Mouse (Mus musculus) intestine, postnatal 0 days (tissue): ENCODE measurements around the gene Zfp260. TPM values are rescaled to one million over a fixed set of nuclear protein-coding genes. Genes with fewer than 3 reads are reported as not detected.

ENCODE experiments used
- ATAC-seq: fragments of 200-750 bp; cut with Nextera tagmentation; 2 replicates; pipeline ENCODE4 v1.8.0; 2017; ENCODE audit warnings: mild to moderate bottlenecking, moderate TSS enrichment, moderate library complexity
- H3K27ac ChIP-seq: fragments of 300-500 bp; sonication (generic); 2 replicates; pipeline ENCODE4 v1.5.1; 2014; ENCODE audit warnings: mild to moderate bottlenecking, low read depth, low read length, moderate library complexity
- H3K27me3 ChIP-seq: fragments of 300-500 bp; sonication (generic); replicated peaks from 2 replicates; pipeline ENCODE4 v1.6.1; 2014; ENCODE audit warnings: low read length, mixed read lengths; ENCODE audit not compliant: control insufficient read depth, insufficient read depth
- H3K36me3 ChIP-seq: fragments of 300-500 bp; sonication (generic); 2 replicates; pipeline ENCODE4 v1.6.1; 2014; ENCODE audit warnings: mild to moderate bottlenecking, moderate library complexity; ENCODE audit not compliant: control insufficient read depth, insufficient read depth
- H3K4me1 ChIP-seq: fragments of 300-500 bp; sonication (generic); replicated peaks from 2 replicates; pipeline ENCODE4 v1.6.1; 2014; ENCODE audit warnings: antibody characterized with exemption, low read length, mixed read lengths; ENCODE audit not compliant: control insufficient read depth, insufficient read depth
- H3K4me2 ChIP-seq: fragments of 300-500 bp; sonication (generic); replicated peaks from 2 replicates; pipeline ENCODE4 v1.6.1; 2014; ENCODE audit warnings: low read depth, mild to moderate bottlenecking, moderate library complexity
- H3K4me3 ChIP-seq: fragments of 300-500 bp; sonication (generic); 2 replicates; pipeline ENCODE4 v1.5.1; 2014; ENCODE audit warnings: low read depth, low read length
- H3K9ac ChIP-seq: fragments of 300-500 bp; sonication (generic); 2 replicates; pipeline ENCODE4 v1.6.1; 2014; ENCODE audit warnings: mild to moderate bottlenecking, low read depth, low read length
- H3K9me3 ChIP-seq: fragments of 300-500 bp; sonication (generic); 2 replicates; pipeline ENCODE4 v1.6.1; 2016; ENCODE audit warnings: mixed run types; ENCODE audit not compliant: control insufficient read depth
- CTCF ChIP-seq: sonication (generic); IDR thresholded peaks from 2 replicates; pipeline ENCODE4 v1.5.1; 2016; ENCODE audit warnings: low read depth, mild to moderate bottlenecking, control low read depth, antibody characterized with exemption, moderate library complexity
- WGBS: fragments of 180-500 bp; shearing (Covaris S2); extraction: QIAGEN DNeasy Blood & Tissue Kit; methylation state at CpG from one replicate; pipeline ENCODE4 v1.1.7; 2014; 5-methylcytosine and 5-hydroxymethylcytosine counted together
- polyA plus RNA-seq: library from polyadenylated mRNA; unstranded; fragments of >200 nt; fragmentation: Nextera tagmentation; extraction: Ambion mirVana; gene quantifications from 2 replicates; pipeline ENCODE4 v1.2.1, GENCODE M21; 2015

Gene Zfp260
- polyA plus RNA-seq, 1 experiment from 2014 or later = 34.3 TPM

- Histone ChIP-seq H3K9ac (no peak overlapping the region), H3K4me1 (no peaks in the 10 kb centered on the region), H3K4me3 (no peak overlapping the region), H3K4me2 (no peak overlapping the region), H3K9me3 (no peaks in the 10 kb centered on the region), H3K27me3 (no peaks in the 10 kb centered on the region), H3K27ac (no peak overlapping the region), H3K36me3 (peaks cover 18% of the 10 kb centered on the region; the same call in 1 of the 2 replicates)
- ATAC-seq = no peak
- peak; percentile 42; the same call in 1 of the 2 replicates for TF ChIP-seq CTCF
- 82% methylated on average over 5 of the region's 5 CpGs for WGBS
Measured at GRCm38 (mm10) chr7:30064622-30065021, 30.0 kb upstream of the Zfp260 start.

GRCm38 (mm10) chr7:30072146-30073028 is 22.2 kb upstream of the Zfp260 start, which contains the start of gene Zfp82:
Zfp82 (minus strand) TSS chr7:30072900.
- peak; percentile 81 for ATAC-seq
- Histone ChIP-seq H3K4me1 (no peaks in the 10 kb centered on the region), H3K4me2 (peak within 1 kb of the TSS; percentile 99), H3K9me3 (no peaks in the 10 kb centered on the region), H3K27ac (no peak within 1 kb of the TSS), H3K9ac (peak within 1 kb of the TSS; percentile 46), H3K36me3 (peaks cover 8% of the 10 kb centered on the region; the same call in 1 of the 2 replicates), H3K4me3 (peak within 1 kb of the TSS; percentile 71), H3K27me3 (no peaks in the 10 kb centered on the region)
- no peak for TF ChIP-seq CTCF
- WGBS = under 1% methylated on average over 50 of the region's 50 CpGs

GRCm38 (mm10) chr7:30086524-30086923 is 8.1 kb upstream of the Zfp260 start:
- Histone ChIP-seq H3K9ac (no peak overlapping the region), H3K4me3 (no peak overlapping the region), H3K27ac (no peak overlapping the region), H3K36me3 (peaks cover 11% of the 10 kb centered on the region; the same call in 1 of the 2 replicates), H3K27me3 (no peaks in the 10 kb centered on the region), H3K9me3 (no peaks in the 10 kb centered on the region), H3K4me2 (no peak overlapping the region), H3K4me1 (no peaks in the 10 kb centered on the region)
- ATAC-seq = no peak
- no peak for TF ChIP-seq CTCF
- 86% methylated on average over 9 of the region's 9 CpGs for WGBS

GRCm38 (mm10) chr7:30089405-30089804 is 5.2 kb upstream of the Zfp260 start:
- no peak for ATAC-seq
- no peak for TF ChIP-seq CTCF
- Histone ChIP-seq H3K9ac (peak overlapping the region; percentile 73; the same call in 1 of the 2 replicates), H3K9me3 (no peaks in the 10 kb centered on the region), H3K36me3 (peaks cover 11% of the 10 kb centered on the region; the same call in 1 of the 2 replicates), H3K4me1 (0 out of 2 replicates have a peak, but pooled peaks cover 4% of the 10 kb centered on the region), H3K4me3 (peak overlapping the region; percentile 59), H3K4me2 (peak overlapping the region; percentile 80), H3K27me3 (no peaks in the 10 kb centered on the region), H3K27ac (no peak overlapping the region)
- WGBS = 22% methylated on average over 6 of the region's 6 CpGs

- no peak for TF ChIP-seq CTCF
- Histone ChIP-seq H3K4me1 (0 out of 2 replicates have a peak, but pooled peaks cover 4% of the 10 kb centered on the region), H3K36me3 (peaks cover 9% of the 10 kb centered on the region; the same call in 1 of the 2 replicates), H3K27ac (peak within 1 kb of the TSS; percentile 35), H3K9ac (peak within 1 kb of the TSS; percentile 73), H3K4me2 (peak within 1 kb of the TSS; percentile 80), H3K4me3 (peak within 1 kb of the TSS; percentile 59), H3K27me3 (no peaks in the 10 kb centered on the region), H3K9me3 (no peaks in the 10 kb centered on the region)
- ATAC-seq = peak; percentile 91
- WGBS = under 1% methylated on average over 40 of the region's 40 CpGs
Measured at GRCm38 (mm10) chr7:30090092-30090969, 4.2 kb upstream of the Zfp260 start, which contains the start of the genes Gm26920 and Zfp566. Gm26920 (minus strand) TSS chr7:30090410. Zfp566 (minus strand) TSS chr7:30090527.
